Mouse (Mus musculus): ENCODE data around the gene Gli2.

GRCm38 (mm10) chr1:118994482-118995105 is 58.8 kb downstream of the Gli2 start:
- TF ChIP-seq CTCF (IDR thresholded peaks at IDR 0.05; ENCODE audit: control insufficient read depth, insufficient read depth, insufficient replicate concordance, low read depth, low read length) (no peak), POLR2A (IDR thresholded peaks at IDR 0.05; ENCODE audit: control insufficient read depth, low read depth, low read length) (no peak)

Measured in testis, adult 2 months (tissue).